Mouse (Mus musculus): ENCODE measurements around the gene Ccdc171.
"Not testable (repeated sequence)": the region's sequence is repeated elsewhere in the genome, so short reads cannot be mapped to it uniquely, and the experiment has no call there.

Ccdc171 gene

DNA sequence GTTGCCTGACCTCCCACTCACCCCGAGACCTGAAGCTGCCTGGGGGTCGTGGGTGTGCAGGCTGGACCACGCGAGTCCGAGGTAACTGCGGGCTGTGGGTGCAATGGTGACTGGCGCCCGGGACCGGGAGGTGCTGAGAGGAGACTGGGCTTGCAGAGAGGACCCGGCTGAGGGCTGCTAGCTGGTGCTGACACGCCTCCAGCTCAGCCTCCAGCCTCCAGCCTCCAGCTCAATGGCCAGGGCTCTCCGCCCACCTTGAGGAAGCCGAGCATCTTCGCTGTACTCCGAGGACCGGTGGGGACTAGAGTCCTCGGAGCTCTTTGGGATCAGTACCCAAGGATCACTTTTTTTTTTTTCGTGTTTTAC is 328 bp downstream of the Ccdc171 start:
- DNase-seq (ENCODE audit: low read depth), result peak; percentile 41

DNA sequence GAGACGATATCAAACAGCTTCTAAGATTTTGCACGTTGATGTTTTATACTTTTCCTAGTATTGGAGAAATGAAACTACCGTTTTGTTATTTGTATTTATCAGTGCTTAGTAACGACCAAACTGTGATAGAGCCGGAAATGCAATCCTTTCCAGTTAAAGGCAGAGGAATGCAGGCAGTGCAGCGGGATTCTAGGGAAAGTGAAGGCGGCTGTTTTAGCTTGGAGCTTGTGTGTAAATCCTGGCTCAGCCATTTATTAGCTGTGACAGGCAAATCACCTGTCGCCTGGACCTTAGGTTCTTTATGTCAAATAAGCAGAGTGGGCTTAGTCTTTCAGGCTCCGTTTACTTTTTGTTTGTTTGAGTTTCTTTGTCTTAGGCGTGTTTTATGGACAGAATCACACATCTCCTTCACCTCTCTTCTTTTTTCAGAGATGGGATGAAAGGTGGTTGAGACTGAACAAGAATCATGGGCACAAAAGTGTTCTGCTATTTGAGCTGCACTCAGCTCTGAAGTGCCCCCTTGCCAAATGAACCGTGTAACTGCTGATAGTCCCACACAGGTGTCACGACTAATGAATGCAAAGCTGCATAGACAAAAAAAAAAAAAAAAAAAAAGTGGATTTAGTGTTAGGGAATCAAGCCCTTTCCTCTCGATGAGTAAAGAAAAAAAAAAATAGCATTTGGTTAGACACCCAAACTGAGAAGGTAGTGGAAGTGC is 1.1 kb downstream of the Ccdc171 start:
- DNase-seq (ENCODE audit: low read depth), result peak; percentile 30

DNA sequence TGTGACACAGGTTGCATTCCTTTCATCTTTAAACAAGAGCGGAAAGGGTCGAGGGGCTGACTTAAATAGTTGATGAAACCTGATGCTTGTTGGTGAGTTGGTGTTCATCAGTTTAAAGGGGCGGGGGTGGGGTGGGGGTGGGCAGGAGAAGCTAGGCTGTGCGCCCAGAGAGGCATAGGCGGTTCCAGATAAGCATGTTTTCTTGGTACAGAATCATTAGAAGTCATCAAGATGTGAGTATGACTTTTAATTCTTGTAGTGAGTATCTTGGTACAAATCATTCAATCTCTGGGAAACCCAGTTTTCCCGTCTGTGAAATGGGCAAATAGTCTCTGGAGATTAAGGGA is 1.6 kb downstream of the Ccdc171 start:
- DNase-seq (ENCODE audit: low read depth), result peak; percentile 25

DNA sequence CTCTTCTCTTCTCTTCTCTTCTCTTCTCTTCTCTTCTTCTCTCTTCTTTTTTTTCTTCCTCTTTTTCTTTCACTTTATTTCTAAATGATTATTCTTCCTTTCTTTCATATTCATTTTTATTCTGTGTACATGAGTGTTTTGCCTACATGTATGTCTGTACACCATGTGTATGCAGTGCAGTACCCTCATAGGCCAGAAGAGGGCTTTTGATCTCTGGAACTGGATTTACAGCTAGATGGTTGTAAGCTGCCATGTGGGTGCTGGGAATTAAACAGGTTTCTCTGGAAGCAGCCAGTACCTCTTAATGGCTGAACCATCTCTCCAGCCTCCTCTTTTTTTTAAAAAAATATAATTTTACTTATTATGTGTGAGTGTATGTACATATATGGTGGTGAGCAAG is 2.6 kb downstream of the Ccdc171 start:
- peak; percentile 63 for DNase-seq (ENCODE audit: low read depth)

DNA sequence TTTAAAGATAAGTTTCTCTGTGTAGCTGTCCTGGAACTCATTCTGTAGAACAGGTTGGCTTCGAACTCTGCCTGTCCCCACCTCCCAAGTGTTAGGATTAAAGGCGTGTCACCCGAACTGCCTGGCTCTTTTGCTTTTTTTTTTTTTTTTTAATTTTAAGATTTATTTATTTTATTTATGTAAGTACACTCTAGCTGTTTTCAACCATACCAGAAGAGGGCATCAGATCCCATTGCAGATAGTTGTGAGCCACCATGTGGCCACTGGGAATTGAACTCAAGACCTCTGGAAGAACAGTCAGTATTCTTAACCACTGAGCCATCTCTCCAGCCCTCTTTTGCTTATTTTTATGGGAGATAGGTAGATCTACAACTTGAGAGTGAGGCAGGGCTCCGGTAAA is 4.7 kb downstream of the Ccdc171 start:
- DNase-seq (ENCODE audit: low read depth), result not testable (repeated sequence)

DNA sequence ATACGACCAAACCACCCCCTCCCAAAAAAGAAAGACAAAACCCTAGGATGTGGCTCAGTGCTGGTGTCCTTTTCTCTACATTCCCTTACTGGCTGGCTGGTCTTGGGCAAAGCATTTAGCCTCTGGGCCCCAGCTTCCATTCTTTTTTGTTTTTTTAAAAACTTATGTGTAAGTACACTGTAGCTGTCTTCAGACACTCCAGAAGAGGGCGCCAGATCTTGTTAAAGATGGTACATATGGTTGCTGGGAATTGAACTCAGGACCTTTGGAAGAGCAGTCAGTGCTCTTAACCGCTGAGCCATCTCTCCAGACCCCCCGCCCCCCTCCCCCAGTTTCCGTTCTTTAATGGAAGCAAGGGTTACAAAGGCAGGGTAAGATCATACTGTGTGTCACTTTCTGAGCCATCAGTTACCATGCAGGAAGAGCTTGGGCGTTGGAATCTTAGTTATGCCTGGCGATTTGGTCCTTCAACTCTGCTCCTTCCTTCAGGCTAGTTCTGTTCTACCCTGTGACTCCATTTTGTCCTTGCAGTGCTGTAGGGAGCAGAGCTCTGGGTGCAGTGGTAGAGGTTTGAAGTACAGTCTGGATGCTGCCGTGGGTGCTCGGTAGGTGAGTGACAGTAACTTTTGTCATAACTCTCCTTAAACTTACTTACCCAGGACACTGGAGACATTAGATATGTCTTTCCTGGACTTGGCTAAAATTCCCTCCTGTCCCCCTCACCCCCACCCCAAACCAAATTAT is 8.0 kb downstream of the Ccdc171 start:
- DNase-seq (ENCODE audit: low read depth), result no peak

DNA sequence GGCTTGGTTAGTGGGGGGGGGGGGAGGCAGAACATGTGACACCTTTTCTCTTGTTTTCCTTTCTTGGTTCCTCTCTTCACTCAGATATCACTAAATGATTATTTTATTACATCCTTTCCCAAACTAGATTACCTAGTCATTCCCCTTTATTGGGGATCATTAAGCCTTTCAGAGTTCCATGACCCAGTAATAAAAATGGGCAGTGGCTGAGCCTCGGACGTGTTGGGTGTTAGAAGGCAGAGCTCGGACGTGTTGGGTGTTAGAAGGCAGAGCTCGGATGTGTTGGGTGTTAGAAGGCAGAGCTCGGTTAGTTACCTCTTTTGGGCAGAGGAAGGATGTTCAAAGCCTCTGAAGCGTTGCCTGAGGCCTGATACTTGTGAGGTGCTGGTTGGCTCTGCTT is 8.7 kb downstream of the Ccdc171 start:
- no peak for DNase-seq (ENCODE audit: low read depth)

DNA sequence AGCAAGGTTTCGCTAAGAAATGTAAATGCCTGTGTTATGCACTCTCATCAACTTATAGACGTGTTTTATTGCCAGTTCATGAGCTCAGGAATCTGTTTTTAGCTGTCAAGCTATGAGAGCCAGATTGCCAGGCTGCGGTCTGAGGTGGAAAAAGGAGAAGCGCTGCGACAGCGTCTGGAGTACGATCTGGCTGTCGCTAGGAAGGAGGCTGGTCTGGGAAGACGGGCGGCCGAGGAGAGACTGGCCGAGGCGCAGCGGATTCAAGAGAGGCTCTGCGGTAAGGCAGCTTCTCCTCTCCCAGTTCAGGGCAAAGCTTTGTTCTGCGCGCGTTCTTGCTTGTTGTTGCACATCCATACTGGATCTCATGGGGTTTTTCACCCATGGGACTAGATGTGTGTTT is 24.2 kb downstream of the Ccdc171 start:
- DNase-seq (ENCODE audit: low read depth), result no peak

DNA sequence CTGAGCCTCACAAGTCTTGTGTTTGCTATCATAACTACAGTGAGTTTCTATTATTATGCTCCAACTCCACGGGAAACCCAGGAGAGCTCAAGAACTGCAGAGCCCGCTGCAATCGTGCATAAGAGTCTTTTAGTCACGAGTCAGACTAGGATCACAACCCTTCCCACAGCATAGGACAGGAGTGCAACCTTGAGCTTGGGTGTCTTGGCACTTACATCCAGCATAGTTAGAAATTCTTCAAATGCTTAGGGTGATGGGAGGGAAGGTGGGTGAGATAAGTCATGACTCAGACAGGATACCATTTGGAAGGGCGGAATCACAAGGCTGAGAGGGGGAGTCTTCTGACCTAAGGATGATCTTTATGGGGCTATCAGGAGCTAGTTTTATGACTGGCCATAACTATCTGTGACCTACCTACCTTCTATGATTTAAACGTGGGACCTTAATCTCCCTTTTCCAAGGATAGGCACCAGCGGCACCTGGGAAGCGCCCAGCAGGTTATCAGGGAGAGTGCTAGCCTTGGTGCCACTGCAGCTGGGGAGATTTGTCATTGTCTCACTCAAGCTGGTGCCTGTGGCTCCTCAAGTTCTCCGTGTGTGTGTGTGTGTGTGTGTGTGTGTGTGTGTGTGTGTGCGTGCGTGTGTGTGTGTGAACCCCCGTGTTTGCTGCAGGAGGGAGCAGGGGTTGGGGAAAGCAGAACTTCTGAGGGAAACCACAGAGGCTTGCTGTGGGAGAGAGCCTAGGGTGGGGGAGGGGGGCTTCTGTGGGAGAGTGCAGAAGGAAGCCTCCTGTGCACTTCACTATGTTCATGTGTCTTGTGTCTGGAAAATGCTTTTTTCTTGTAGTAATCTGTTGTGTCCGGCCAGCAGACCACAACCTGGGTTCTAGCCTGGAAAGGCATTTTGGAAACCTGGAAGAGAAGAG is 42.1 kb downstream of the Ccdc171 start:
- no peak for DNase-seq (ENCODE audit: low read depth)

DNA sequence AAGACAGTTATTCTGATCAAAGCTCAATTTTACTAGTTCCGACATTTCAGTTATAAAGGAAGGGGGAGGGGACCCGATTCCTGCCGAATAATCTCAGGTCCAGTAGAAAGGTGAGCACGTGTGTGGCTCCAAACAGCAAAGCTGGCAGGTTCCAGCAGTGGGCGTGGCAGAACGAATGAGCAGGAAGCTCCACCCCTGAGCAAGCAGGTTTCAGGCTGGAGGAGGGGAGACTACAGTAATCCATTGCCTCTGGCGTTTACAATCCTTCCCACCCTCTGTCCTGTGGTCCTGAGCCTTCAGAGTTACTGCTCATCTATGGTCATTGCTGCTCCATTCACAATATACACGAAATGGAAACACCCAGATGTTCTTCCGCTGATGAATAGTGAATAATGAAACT is 42.8 kb downstream of the Ccdc171 start:
- not testable (repeated sequence) for DNase-seq (ENCODE audit: low read depth)

DNA sequence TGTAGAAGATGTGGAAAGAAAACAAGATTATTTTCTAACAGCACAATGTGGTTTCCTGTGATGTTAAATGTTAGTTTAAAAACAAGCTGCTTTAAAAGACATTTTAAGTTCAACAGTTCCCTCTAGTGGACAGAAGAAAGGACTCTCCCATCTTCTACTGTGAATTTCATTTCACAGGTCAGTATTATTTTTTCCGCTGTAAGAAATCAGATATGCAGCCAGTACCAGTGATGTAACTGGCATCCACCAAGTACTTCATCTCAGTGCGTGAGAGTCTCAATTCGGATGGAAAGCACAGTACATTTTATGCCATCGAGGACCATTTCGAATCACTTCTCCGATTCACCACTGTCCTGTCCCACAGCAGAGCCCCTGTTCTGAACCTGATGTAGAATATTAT is 45.2 kb downstream of the Ccdc171 start:
- no peak for DNase-seq (ENCODE audit: low read depth)

DNA sequence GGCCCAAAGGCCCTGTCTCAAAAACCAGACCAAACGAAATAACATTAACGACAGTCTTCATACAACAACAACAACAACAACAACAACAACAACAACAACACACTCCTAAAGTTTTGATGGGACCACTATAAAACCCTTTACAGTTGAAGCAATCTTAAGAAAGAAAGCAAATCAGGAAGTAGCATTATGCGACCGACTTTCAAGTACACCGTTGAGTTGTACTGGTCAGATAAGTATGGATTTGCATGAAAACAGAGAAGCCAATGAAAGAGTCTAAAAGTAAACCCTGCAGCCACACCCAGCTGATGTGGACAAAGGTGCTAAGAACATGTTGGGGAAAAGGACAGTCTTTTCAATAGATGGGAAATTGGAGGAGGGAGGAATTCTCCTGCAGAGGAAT is 45.7 kb downstream of the Ccdc171 start:
- no peak for DNase-seq (ENCODE audit: low read depth)

DNA sequence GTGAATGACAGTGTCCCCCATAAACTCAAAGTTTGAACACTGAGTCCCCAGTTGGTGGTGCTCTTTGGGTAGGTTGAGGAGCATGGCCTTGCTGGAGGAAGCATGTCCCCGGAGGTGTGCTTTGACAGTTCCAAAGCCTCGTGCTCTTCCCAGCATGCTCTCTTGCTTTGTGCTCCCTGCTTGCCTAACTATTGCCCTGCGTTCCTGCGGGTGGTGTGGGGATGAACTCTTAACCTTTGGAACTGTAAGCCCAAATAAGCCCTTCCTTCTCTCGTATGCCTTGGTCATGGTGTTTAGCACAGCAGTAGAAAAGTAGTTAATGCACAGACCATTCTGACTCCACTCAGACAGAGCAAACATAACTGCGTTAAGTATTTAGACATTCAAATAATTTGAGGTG is 47.2 kb downstream of the Ccdc171 start:
- DNase-seq (ENCODE audit: low read depth), result no peak

DNA sequence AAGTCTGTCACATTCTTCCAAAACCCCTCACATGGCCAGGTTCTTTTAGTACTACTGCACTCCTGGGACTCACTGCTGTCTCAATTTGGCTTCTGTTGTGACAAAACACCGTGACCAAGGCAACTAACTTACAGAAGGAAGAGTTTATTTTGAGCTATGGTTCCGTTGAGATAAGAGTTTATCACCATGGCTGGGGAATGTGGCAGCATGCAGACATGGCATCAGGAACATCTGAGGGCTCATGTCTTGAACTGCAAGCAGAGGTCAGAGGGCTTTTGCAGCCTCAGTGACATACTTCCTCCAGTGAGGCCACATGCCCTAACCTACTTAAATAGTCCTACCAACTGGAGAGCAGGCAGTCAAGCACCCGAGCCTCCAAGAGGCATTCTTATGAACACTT is 51.0 kb downstream of the Ccdc171 start:
- DNase-seq (ENCODE audit: low read depth), result peak; percentile 66

DNA sequence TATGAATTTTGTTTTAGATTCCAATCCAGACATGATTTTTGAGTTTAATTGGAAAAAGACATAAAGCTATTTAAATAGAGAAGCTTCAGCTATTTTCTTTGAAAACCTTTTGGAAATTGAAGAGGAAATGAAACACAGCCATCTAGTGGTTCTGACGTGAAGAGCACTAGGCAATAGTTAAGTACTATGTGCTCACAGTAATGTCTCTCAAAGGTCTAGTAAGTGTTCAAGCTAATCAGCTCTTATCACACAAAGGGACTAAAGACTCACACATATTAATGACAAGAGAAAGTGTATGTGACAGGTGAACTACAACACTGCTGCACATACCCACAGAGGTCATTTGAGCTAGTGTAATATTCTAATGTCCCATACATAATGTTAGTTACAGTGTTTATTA is 54.8 kb downstream of the Ccdc171 start:
- DNase-seq (ENCODE audit: low read depth), result no peak

DNA sequence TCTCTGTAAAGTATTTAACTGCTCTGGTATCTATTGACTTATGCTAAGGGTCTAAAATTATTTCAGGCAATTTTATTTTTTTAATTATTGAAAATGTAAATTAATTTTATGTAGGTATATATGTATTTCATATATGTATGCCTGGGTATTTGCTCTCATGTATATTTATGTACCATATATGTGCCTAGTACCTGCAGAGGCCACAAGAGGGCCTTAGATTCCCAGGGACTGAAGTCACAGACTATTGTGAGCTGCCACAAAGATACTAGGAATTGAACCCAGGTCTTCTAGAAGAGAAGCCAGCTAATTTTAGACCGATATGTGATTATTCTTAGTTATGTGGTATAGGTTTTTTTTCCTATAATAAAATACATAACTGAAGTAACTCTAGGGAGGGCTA is 62.2 kb downstream of the Ccdc171 start:
- no peak for DNase-seq (ENCODE audit: low read depth)

DNA sequence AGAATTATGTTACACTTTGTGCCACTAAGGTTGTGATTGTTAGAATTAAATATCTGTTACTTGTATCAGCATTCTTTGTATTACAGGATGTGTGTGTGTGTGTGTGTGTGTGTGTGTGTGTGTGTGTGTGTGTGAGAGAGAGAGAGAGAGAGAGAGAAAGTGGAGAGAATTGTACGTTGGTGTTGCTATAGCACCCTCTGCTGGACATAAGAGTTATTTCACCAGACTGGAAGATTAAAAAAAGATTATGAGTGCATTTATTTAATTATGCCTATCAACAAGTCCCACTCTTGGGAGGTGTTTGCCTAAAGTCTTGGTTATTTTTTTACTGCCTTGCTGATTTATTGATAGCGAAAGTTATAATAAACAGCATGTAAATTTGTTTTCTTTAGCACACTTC is 71.1 kb downstream of the Ccdc171 start:
- DNase-seq (ENCODE audit: low read depth), result no peak

DNA sequence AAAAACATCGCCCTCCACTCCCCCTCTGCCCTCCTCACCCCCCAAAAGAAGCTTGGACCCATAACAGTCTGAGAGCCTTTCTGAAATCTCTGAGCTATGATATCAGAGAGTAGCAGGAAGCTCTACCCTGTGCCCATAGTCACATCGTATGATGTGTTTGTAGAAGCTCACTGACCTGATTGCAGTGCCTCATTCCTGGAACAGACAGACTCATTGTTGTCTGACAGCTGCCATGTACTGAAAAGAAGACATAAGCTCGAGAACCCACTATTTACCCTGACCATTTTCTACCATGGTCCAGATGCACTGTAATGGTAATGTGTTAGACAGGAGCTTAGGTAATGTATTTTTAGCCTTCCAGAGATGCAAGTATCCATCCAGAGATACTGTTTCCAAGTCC is 85.8 kb downstream of the Ccdc171 start:
- DNase-seq (ENCODE audit: low read depth), result no peak

DNA sequence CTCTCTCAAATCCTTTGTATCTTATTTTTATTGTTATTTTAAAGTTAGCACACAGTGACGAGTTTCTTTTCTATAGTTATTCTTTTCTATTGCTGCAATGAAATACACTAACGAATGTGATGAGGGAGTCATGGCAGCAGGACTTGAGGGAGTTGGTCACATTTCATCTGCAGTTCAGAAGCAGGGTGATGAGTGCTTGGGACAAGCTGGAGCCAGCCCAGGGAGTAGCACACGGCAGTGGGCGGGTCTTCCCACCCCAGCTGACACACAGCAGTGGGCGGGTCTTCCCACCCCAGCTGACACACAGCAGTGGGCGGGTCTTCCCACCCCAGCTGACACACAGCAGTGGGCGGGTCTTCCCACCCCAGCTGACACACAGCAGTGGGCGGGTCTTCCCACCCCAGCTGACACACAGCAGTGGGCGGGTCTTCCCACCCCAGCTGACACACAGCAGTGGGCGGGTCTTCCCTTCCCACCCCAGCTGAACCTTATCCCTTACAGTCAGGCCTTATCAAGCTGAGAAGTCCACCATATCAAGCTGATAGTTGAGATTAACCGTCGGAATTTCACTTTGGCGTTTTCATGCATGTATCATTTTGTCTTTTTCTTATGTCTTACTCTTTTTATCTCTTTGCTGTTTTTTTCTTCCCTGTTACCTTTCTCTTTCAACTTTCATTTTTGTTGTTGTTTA is 97.8 kb downstream of the Ccdc171 start:
- peak; percentile 32 for DNase-seq (ENCODE audit: low read depth)

DNA sequence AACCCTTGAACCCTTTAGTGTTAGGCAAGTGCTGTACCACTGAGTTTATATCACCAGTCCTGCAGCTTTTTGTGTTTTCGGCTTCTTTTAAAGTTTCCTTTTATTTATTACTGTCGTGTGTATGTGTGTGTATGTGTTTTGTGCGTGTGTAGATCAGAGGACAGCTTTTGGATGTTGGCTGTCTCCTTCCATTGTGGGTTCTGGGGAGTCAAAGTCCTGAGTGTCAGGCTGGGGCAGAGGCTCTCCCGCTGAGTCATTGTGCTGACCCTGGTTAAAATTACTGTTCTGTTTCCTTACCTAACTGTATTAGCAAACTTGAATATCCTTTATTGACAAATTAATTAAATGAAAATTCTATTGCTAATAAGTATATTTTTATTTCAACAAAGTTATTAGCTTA is 98.4 kb downstream of the Ccdc171 start:
- no peak for DNase-seq (ENCODE audit: low read depth)

DNA sequence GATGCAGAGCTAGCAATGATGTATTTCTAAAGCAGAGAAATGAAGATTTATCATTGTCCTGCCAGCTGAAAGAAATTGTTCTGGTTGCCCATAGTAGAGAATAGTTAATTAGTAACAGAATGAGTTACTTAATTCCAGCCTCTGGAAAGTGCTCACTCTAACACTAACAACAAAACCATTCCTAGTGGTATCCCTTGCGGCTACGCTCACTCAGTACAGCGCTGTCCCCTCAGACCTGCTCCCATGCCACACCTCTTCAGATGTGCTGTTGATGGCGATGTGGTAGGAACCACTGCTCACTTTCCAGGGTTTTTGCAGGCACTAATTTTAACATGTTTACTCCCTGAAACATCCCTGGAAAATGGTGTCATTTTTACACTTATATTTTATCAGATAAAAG is 126.1 kb downstream of the Ccdc171 start:
- no peak for DNase-seq (ENCODE audit: low read depth)

DNA sequence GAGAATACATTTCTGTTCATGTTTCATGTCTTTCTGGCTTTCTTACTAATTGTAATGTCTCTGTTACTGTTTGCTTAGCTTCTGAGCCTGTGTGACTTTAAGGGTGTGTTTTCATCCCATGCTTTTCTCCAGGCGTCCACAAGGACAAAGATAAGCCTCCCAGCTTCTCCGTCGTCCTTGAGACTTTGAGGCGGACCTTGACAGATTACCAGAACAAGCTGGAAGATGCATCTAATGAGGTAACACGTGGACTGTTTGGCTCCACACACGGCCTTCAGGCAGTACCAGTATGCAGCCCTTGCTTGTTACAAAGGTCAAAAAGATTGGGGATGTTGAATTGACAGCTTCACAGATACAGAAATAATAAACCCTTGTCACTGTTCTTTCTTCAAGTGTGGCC is 130.1 kb downstream of the Ccdc171 start:
- no peak for DNase-seq (ENCODE audit: low read depth)
